Mouse (Mus musculus) embryo, embryonic 11 days (tissue): Measurements from ENCODE around the gene Disc1.

ENCODE experiments used
- DNase-seq: peaks from one replicate; pipeline ENCODE4 v3.0.0-alpha.2; 2015

Disc1 gene

DNA sequence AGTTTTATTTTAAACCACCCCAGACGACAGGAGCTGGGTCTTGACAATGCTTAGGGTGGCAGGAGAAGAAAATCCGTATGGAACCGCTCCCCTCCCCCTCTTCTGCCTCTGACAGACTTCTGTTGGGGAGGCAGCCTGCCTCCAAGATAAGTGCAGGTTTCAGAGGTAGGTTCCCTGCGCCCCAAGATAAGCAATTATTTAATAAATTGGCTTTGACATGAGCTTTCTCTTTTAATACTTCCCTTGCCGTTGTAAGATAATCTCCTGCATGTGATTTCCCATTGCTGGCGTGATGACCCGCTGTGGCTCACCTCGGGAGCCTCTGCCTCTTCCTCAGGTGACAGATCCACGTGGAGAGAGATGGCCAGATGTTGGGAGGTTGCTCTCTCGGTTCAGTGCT lies 133.0 kb downstream of the Disc1 start:
- no peak for DNase-seq

DNA sequence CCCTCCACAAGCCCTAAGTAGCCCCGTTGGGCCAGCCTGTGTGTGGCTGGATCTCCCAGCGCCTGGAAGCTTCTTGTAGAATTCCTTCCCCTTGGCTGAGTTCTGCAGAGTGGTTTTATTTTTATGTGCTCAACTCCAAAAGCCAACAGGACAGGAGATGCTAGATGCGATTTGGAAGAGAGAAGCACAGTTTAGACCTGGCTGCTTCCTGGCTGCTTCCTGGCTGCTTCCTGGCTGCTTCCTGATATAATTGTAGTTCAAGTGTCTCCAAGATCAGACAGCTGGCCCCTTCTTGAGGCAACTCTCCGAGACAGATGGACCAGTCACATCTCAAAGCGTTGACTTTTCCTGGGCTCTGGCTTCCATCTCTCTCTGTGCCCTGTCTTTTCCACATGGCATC lies 139.7 kb downstream of the Disc1 start:
- DNase-seq = no peak

DNA sequence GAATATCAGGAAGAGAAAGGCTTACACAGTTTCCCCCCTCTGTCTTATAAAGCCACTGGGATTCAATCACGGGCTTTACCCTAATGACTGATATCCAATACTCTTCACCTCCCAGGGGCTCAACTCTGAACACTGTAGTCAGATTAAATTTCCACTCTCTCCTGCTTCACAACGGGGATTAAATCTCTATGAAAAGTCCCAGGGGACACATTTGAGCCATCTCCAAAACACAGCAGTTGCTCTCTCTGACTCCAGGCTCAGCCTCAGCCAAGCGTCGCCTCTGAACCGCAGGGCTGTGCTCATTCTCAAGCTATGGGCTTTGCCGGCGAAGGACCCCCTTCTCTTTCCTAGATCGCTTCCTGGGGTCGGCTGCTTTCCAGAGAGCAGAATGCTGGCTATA lies 141.1 kb downstream of the Disc1 start:
- no peak for DNase-seq

DNA sequence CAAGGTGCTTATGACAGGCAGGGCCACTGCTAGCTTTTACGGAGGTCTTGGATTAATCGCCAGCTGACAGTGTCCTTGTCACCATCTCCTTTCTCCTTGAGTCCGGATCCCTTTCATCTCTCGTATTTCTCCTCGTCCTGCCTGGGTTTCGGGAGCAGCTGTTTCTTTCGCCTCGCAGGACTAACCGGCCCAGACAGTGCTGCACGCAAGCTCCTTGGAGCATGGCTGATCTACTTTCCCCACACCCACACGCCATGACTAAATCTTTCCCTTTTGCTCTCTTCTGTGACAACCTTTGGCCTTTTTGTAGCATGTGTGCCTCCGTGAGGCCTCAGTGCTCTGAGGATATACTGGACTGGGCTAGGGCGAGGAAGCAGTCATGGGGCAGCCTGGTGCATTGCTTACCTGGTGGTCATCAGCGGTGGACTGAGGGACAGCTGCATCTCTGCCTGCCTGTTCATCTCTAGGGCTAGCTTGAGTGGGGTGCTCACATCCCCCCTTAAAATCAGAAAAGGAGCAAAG lies 142.6 kb downstream of the Disc1 start:
- DNase-seq = no peak

DNA sequence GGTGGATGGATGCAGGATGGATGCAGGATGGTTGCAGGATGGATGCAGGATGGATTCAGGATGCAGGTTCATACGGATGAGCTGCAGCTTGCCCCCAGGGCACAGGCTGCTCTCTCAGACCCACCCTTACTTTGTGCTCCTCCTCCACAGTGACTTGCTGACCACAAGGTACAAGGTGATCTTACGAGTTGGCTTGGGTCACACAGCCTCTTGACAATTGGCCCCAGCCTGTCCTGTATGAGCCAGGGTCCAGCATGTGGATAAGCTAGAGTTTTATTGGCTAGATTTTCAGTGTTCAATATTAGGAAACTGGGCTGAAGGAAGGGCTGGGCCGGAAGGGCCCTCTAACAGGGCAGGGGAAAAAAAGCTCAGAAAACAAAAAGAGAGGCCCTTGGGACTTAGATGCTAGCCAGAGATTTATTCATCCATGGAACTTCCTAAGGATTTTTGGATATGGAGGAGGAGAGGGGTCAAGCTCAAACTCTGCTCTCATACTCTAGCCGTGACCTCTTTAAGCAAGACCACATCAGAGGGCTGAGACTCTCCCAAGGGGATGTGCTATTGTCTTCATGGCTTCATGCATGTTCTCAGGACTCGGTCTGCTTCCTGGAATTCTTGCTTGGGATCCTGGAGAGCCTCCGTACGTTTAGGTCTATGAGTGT lies 143.5 kb downstream of the Disc1 start:
- DNase-seq = no peak

DNA sequence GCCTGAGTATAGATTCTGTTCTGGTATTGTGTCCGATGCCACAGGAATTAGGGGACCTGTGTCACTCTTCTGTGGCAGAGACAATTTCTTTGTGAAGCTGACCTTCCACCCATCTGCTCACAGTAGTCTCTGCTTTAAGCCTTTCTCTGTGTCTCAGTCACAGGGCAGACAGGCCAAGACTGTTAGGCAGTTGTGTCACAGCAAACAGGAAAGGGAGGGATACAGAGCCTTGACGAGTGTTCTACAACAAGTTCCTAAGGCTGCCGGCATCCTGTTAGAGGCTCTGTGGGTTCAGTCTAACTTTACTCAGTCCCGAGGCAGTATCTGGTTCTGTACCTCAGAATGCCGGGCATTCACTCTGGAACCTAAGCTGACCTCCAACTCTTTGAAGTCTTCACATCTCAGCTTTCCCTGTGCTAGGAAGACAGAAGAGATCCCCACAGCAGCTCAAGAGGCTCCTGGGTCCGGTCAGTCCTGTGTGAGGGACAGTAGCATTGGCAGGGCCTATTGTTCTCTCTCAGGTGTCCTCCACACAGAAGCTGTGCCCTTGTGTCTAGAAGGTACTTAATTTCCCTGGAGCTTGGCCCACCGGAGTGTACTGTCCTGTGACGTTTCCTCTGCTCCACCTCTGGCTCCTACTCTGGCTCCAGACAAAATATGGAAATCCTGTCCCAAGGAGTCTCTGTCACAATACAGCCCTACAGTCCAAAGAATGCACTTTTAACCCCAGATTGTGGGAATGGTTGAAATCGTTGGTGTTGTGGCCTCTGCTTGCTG lies 144.6 kb downstream of the Disc1 start:
- no peak for DNase-seq

DNA sequence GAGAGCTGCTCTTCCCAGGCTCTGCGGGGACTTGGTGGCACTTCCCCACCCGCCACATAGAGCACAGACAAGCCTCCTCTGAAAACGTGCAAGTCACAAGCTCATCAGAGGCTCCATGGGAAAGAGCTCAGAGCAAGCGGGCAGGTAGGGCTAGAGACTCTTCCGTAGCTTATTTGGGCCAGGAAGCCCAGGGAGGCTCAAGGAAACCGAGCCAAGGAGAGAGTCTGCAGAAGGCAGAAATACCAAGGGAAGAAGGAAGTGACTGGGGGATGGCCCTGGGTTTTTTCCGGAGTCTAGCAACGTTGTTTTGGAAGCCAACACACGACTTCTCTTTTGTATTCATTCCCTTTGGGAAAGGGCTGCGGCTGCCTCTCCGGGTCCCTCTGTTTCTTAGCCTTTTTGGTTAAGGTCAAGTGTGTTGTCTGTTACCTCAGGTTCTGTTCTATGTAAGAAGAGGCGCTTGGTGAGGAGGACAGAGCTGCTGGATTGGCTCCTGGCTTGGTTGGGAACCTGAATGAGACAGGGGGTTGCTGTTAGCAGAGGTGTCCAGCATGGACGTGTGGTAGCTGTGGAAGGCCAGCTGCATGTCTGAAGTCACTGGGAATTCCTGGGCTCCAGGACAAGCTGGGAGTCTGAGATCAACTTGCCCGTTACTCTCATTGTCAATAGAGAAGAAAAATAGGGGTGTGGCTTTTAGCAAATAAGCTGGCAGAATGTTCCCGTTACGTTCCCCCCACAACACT lies 145.4 kb downstream of the Disc1 start:
- no peak for DNase-seq

DNA sequence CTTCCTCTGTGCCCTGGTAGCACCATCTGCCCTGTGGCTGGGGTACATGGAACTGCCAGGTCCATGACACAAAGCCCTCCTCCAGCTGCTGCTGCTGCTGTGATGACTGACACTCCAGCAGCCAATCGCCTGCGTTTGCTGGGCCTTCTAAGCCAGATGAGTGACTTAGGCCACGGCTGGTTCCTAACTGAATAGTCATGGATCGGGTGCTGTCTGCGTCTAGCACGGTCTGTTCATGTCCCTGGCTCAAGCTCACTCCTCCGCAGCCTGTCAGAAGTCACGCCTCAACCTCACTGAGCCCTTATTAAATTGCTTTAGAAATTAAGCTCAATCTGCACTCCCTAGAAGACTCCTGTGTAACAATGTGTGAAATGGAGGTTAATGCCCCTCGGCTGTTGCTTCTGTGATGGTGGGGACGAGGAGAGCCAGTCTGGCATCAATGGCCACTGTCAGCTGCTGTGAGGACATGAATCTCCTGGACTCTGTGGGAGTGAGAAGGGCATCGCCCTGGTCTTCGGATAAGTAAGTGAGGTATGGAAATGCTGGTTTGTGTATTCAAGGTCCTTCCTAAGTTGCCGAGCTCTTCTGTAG lies 146.4 kb downstream of the Disc1 start:
- DNase-seq = no peak

DNA sequence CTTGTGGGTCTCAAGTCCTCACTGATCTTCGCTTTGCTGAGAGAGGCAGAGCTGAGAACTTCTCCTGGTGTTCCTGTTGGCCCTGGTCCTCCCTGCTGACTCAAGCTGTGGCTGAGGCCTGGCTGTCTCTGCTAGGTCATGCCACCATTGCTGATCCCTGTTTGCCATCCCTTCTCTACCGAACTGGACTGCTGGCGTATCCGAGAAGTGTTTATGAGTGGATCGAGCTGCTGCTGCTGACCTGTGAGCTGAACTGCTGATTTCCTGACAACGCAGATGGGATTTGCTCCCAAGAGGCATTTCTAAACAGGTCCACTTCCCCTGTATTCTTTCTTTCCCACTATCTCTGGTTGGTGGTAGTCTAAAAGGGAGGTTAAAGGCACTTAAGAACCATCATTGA lies 147.7 kb downstream of the Disc1 start:
- DNase-seq = no peak

DNA sequence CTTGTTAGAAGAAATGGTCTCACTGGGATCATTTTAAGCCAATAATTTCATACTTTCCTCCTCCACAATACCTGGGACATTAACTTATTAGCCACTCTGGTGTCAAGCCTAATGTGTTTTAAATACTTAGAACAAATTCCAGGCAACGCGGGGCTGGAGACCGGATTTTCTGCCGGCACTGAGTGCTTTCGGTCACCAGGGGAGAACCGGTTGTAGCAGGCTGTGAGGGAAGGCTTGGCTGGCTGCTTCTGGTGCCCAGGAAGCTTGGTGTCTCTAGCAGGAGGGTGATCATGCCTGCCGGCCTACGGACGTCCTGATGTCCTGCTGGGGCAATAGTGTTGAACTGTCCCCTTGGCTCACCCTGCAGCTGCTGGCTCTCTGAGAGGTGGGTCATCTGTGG lies 149.0 kb downstream of the Disc1 start:
- DNase-seq = no peak

DNA sequence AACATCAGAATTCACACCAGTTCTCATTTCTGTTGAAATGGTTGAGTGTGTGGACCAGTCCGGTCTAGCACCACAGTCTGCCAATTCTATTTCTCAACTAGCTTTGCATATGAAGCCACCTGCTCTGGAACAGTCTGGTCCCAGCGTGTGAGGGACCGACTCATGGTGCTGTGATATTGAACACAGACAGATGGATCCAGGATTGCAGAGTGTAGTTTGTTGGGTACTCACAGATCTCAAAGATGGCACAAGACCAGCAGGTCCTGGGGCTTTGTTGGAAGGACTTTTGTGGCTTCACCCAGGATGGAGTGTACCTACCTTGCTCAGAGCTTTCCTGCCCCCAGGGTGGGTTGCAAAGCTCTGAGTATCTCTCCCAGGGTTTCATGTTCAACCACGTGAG lies 151.6 kb downstream of the Disc1 start:
- DNase-seq = no peak

DNA sequence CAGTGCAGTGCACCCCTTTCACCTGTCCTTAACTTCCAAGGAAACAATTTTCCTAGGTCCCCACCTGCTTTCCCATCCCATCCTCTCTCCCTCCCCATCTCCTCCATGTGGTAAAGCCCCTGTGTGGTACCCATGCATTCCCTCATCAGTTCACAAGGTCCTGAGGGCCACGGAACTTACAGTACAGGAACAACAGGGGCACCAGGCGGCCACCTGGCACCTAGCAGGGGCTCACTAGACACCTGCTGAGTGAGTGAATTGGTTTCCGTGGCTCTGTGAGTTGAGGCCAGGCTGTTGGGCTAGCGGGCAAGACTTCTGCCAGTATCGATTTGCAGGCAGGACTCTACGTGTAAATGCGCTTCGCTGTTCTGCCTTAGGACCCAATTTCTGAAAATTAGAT lies 152.4 kb downstream of the Disc1 start:
- DNase-seq = no peak

DNA sequence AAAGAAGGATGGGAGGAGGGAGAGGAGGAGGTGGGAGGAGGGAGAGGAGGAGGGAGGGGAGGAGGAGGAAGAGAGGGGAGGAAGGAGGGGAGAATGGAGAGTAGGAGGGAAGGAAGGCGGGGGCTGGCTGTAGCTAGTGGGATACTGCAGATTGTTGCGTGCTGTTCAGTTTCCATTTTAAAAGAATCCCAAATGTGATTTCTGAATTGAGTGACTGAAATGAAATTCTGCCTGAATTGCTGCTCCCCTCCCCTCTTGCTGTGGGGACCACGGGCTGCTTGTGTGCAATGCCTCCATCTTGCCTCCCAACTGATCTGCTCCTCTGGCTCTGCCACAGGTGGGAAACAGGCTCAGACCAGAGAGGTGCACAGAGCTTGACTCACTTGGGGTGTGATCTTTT lies 153.0 kb downstream of the Disc1 start:
- no peak for DNase-seq

DNA sequence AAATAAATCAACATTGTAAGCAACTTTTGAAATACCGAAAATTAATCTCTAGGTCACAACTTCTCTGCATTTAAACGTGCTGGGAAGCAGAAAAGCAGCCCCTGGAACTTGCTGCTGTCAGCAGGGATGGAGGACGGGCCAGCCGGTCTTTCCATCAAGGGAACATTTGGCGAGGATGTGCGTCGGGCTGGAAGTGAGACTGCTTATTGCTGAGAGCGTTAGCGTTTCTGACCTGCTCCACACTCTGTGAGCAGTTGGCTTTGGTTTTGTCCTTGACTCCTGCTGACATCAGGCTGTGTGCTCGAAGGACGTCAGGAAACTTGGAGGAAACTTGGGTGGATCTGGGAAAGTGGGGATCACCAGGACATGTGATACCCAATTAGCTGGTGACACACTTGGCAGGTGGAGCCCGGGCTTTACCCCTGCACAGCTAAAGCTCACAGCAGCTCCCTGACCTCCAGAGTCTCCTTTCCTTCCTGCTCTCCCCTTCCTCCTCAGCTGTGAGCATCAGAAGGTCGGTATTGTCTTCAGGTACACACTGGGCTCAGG lies 158.7 kb downstream of the Disc1 start:
- no peak for DNase-seq

DNA sequence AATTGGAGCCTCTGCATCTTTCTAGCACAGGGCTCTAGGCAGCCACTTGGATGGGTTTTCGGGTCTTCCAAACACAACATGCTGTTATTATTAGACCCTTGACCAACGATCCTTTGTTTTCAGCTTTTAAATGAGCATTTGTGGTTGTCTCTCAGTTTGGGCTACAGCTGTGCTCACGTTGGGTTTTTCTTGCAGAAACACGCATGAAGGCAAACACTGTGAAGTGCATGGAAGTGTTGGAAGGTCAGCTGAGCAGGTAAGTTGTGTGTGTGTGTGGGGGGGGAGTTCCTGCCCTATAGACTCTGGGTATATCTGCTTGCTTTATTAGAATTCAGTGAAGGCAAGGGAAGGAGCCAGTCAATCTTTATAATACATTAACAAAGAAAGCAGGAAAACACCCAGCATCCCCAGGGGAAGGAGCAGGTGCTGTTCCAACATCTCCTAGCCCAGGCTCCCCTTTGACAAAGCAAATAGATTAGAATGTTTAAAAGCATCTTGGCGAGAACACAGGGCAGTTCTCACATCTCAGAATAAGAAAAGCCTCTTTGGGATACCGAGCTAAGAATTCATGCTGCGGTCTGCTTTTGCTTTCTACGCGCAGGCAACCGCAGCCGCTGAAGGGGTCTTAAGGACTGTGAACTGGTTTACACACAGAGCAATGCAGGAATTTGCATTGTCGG lies 164.0 kb downstream of the Disc1 start:
- DNase-seq = no peak

DNA sequence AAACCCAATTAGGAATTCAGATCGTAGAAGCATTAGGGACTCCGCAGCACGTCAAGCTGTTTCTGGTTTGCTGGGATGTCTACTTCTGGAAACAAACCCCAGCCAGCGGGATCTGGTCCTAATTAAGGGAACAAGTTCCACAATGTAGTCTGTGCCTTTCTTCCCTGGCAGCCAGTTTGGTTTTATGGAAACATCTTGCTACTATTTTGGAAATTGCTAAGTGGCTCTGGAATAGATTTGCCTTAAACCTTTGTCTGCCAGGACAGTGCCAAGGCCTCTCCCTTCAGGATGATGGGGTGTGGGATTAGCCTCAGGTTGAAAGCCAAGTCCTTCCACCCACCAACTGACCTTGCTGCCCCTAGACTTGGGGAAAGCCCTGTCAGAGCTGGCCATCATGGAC lies 164.7 kb downstream of the Disc1 start:
- DNase-seq = peak; percentile 86

DNA sequence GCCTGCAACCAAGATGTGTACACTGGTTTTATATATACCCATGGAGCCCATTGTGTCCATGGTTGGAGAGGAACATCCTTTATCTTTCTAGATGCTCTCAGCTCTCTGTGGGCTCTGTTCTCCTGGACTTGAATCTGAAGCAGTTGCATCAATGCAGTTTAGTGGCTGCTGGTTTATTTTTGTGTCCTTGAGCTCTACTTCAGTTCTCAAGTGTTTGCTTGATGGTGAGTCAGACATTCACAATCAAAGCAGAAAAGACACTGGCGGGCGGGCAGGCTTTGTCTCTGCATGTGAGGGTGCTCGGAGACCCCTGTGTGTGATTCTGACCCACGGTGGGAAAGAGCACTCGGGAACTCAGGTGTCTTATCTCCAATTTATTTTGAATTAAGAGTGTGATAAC lies 166.6 kb downstream of the Disc1 start:
- no peak for DNase-seq

DNA sequence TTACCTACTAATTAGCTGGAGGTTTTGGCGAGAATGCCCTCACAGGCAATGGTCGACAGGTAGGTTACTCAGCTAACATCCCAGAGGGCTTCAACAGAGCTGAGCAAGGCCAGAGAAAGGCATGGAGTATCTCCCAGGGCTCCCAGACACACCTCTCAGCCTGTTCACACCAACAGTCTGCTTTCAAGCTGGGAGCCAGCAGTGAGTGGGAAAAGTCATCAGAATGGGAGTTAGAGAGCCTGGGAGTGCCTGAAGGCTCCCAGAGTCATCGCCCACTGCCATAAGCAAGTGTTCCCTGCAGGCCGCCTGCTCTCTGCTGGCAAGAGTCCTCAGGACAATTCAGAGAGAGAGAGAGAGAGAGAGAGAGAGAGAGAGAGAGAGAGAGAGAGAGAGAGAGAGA lies 167.1 kb downstream of the Disc1 start:
- DNase-seq = no peak

DNA sequence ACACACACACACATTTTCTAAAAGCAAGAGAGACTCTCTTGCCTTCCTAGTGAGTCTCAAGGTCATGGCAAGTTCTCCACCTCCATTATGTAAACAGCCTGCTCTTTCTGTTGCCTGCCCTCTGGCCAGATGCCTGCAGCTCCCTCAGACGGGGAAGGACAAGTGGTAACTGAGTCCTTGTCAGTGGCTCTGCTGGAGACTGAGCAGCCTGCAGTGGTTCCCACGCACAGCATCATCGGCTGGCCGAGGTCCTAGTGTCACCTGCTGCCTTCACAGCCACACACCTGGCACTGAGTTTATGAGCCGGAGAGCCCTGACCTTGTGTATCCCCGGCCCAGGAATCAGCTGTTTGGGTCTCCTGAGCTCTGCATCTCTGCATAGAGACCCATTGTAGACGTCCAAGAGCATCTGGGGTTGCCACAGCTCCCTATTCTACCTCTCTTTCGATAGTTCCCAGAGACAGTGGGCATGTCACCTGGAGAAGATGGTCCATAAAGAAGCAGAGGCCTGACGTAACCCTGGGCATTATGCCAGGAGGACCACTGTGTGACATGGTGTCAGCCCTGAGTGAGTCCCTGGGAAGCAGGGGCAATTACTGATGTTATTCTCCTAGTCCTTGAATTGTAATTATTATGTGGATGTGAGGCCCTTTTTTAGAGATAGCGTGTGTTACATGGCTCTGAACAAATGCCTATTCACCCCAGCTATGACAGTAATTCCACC lies 169.2 kb downstream of the Disc1 start:
- DNase-seq = no peak

DNA sequence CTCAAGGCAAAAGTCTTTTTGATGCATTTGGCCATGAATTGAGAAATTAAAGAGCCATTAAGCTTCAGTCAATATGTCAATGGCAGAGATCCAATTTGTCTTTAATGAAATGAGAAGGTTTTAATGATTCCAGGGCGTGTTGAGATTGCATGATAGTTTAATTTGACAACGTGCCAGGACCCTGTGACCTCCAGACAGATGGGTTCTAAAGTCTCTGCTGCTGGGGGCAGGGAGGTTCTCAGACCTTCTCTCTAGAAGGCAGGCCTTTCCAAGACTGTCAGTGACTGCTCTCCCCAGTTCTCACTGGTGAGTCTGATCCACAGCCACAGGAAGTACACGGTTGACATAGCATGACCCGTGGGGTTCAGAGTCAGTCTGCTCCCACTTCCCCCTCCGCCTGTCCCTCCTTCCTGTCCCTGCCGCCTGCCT lies 170.3 kb downstream of the Disc1 start:
- DNase-seq = peak; percentile 21

DNA sequence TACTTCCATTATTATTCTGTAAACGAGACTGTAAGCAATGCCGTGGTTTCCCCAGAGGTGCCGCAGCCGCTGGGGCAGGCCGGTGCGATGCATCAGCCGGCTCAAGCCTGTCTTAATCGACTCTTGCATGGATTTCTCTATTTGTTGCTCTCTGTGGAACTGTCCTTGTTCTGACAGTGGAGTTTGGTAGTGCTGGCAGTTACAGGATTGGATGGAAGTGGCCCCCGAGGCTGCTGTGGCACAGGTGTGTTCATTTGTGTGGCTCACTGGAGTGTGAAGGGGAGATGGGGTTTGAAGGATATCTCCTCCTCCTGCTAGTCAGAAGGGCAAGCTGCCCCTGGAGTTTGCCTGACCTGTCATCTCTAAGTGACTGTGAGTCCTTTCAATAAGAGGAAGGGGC lies 171.3 kb downstream of the Disc1 start:
- DNase-seq = no peak
